Mouse (Mus musculus) CH12.LX (cell line): ENCODE results near the gene Gm4553. TPM values are rescaled to one million over a fixed set of nuclear protein-coding genes. Genes with fewer than 3 reads are reported as not detected.

ENCODE experiments used
- DNase-seq: peaks from one replicate; pipeline ENCODE4 v3.0.0-alpha.2; 2013; ENCODE audit errors: extremely low read depth
- H3K27ac ChIP-seq: 2 replicates; pipeline ENCODE4 v1.5.1; 2012; ENCODE audit warnings: low read depth, mild to moderate bottlenecking, control low read depth, moderate library complexity; ENCODE audit not compliant: insufficient read depth
- H3K27me3 ChIP-seq: replicated peaks from 2 replicates; pipeline ENCODE3; 2012; ENCODE audit warnings: inconsistent platforms
- H3K36me3 ChIP-seq, 2 experiments: replicated peaks in 1 of 2; 2 replicates each; pipeline versions ENCODE3 to v1.6.1; 2012; ENCODE audit warnings: inconsistent platforms in 1 of 2, low read length in 1 of 2, mild to moderate bottlenecking in 1 of 2, mixed read lengths in 1 of 2, moderate library complexity in 1 of 2; ENCODE audit not compliant: control insufficient read depth in 1 of 2, insufficient read depth in 1 of 2
- H3K4me1 ChIP-seq, 2 experiments: 2 replicates each; pipeline ENCODE4 v1.6.1; 2012; ENCODE audit warnings: inconsistent platforms in 1 of 2, moderate library complexity in 1 of 2; ENCODE audit not compliant: insufficient read depth in 2 of 2, control insufficient read depth in 1 of 2
- H3K4me2 ChIP-seq: 2 replicates; pipeline ENCODE4 v1.6.1; 2012; ENCODE audit warnings: low read depth, mild to moderate bottlenecking, control low read depth; ENCODE audit not compliant: poor library complexity, insufficient read depth, severe bottlenecking
- H3K4me3 ChIP-seq, 3 experiments: fragments of 150-350 bp in 1 of 3; sonication (generic) in 1 of 3; replicated peaks in 1 of 3; 2 replicates each; pipeline versions ENCODE3 to v1.5.1; 2011 to 2012; ENCODE audit warnings: low read depth in 2 of 3, low read length in 2 of 3, mild to moderate bottlenecking in 2 of 3, moderate library complexity in 2 of 3, control low read depth in 1 of 3, improper control_type of control experiment in 1 of 3, inconsistent platforms in 1 of 3, mixed read lengths in 1 of 3; ENCODE audit not compliant: poor library complexity in 1 of 3
- H3K79me2 ChIP-seq: replicated peaks from 2 replicates; pipeline ENCODE4 v1.6.1; 2012; ENCODE audit warnings: mild to moderate bottlenecking, moderate library complexity; ENCODE audit not compliant: control insufficient read depth, poor library complexity, insufficient read depth, severe bottlenecking; ENCODE audit errors: extremely low read depth
- H3K9ac ChIP-seq: 2 replicates; pipeline ENCODE4 v1.6.1; 2012; ENCODE audit warnings: low read depth, mild to moderate bottlenecking, control low read depth, moderate library complexity; ENCODE audit not compliant: insufficient read depth
- H3K9me3 ChIP-seq: replicated peaks from 2 replicates; pipeline ENCODE3; 2012; ENCODE audit warnings: low read length, inconsistent platforms, mixed read lengths
- CTCF ChIP-seq, 2 experiments: IDR thresholded peaks in 1 of 2; conservative IDR thresholded peaks in 1 of 2; 2 replicates each; pipeline ENCODE4 v1.5.1; 2011 to 2012; ENCODE audit warnings: low read depth in 2 of 2, low read length in 2 of 2, improper control_type of control experiment in 1 of 2, inconsistent platforms in 1 of 2, mild to moderate bottlenecking in 1 of 2, moderate library complexity in 1 of 2
- GABPA ChIP-seq: IDR thresholded peaks from 2 replicates; pipeline ENCODE4 v1.6.1; 2012; ENCODE audit warnings: low read depth, low read length, improper control_type of control experiment, inconsistent platforms; ENCODE audit not compliant: insufficient replicate concordance
- KAT2A ChIP-seq: IDR thresholded peaks from 2 replicates; pipeline ENCODE4 v1.6.1; 2012; ENCODE audit warnings: low read length, improper control_type of control experiment, inconsistent platforms; ENCODE audit not compliant: insufficient replicate concordance
- MAZ ChIP-seq: IDR thresholded peaks from 2 replicates; pipeline ENCODE4 v1.6.1; 2012; ENCODE audit warnings: low read depth, mild to moderate bottlenecking, inconsistent platforms, low read length, improper control_type of control experiment, moderate library complexity
- MEF2A ChIP-seq: IDR thresholded peaks from 2 replicates; pipeline ENCODE4 v1.6.1; 2014; ENCODE audit warnings: low read depth, mild to moderate bottlenecking, inconsistent platforms, low read length, improper control_type of control experiment, borderline replicate concordance
- RAD21 ChIP-seq: IDR thresholded peaks from 2 replicates; pipeline ENCODE4 v1.6.1; 2011; ENCODE audit warnings: low read depth, mild to moderate bottlenecking, low read length, improper control_type of control experiment, moderate library complexity
- SMC3 ChIP-seq: IDR thresholded peaks from 2 replicates; pipeline ENCODE4 v1.6.1; 2011; ENCODE audit warnings: low read depth, low read length, improper control_type of control experiment
- USF1 ChIP-seq: IDR thresholded peaks from 2 replicates; pipeline ENCODE4 v1.6.1; 2014; ENCODE audit warnings: low read depth, mild to moderate bottlenecking, inconsistent platforms, low read length, improper control_type of control experiment
- dilution Hi-C: fragments of 300-500 bp; cut with MboI; formaldehyde crosslinking; loops from 2 replicates; pipeline ENCODE4 v1.14.3; 2020; ENCODE audit warnings: low sequenced_read_pairs; ENCODE audit not compliant: extremely low pct_unique_long_range_greater_than_20kb, extremely low pct_ligation_motif_present
- in situ Hi-C: fragments of 300-500 bp; cut with MboI; formaldehyde crosslinking; loops from 3 replicates; pipeline ENCODE4 v1.14.3; 2019; ENCODE audit warnings: low sequenced_read_pairs, low pct_ligation_motif_present, low pct_unique_long_range_greater_than_20kb, mixed read lengths
- polyA plus RNA-seq: library from polyadenylated mRNA; unstranded; fragments of >175 nt; gene quantifications from 2 replicates; pipeline ENCODE4 v1.2.1, GENCODE M21; 2012; ENCODE audit warnings: low read depth; ENCODE audit not compliant: insufficient read length
- total RNA-seq, 2 experiments: library from RNA; depleted of rRNA; stranded (reverse); fragments of 300-350 nt in 1 of 2; fragments of >200 nt in 1 of 2; gene quantifications; 2 replicates each; pipeline ENCODE4 v1.2.3; 2012 to 2014

The Gm4553 gene
- total and polyA plus RNA-seq, 3 experiments, result not detected

GRCm38 (mm10) chr7:142119632-142120031, 45.9 kb downstream of the Gm4553 start:
- dilution Hi-C loops, result no loop called here
- Histone ChIP-seq H3K36me3 (no peaks in the 10 kb centered on the region), H3K9ac (no peak overlapping the region), H3K4me3 (no peak overlapping the region), H3K79me2 (no peaks in the 10 kb centered on the region), H3K9me3 (no peaks in the 10 kb centered on the region), H3K4me1 (no peaks in the 10 kb centered on the region), H3K27me3 (peaks cover 78% of the 10 kb centered on the region), H3K27ac (no peak overlapping the region), H3K4me2 (no peak overlapping the region)
- DNase-seq, result no peak
- in situ Hi-C loops, result no loop called here
- TF ChIP-seq MEF2A (no peak), SMC3 (peak; percentile 35), GABPA (no peak), USF1 (no peak), KAT2A (no peak), CTCF (conservative IDR thresholded peaks at IDR 0.05 in 1 of 2, IDR thresholded peaks at IDR 0.05 in 1 of 2; ENCODE audit: low read depth in 2 of 2, low read length in 2 of 2) (peak; percentile 14 to 64; a peak in 2 of 4 replicates), RAD21 (peak; percentile 44), MAZ (no peak)

Other genes with a start within 250 kb of the Gm4553 start
Only the 20 nearest of the 21 such genes appear.
- gene Brsk2, start 216.0 kb downstream of the Gm4553 start, total RNA-seq (2012; rRNA removed), result 10.7 and 10.9 TPM in 2 replicates
- gene Brsk2, start 216.0 kb downstream of the Gm4553 start, total RNA-seq (2014; rRNA removed), result 5.3 and 5.4 TPM in 2 replicates
- 8.8 and 11.0 TPM in 2 replicates for gene Brsk2, start 216.0 kb downstream of the Gm4553 start, polyA plus RNA-seq
- gene Mob2, start 104.7 kb downstream of the Gm4553 start, total RNA-seq (2012; rRNA removed), result 22.4 and 25.9 TPM in 2 replicates
- gene Mob2, start 104.7 kb downstream of the Gm4553 start, total RNA-seq (2014; rRNA removed), result 30.5 and 33.2 TPM in 2 replicates
- gene Mob2, start 104.7 kb downstream of the Gm4553 start, polyA plus RNA-seq, result 26.3 and 27.3 TPM in 2 replicates
- 1.2 and 1.5 TPM in 2 replicates for gene Dusp8, start 69.9 kb downstream of the Gm4553 start, total RNA-seq (2012; rRNA removed)
- gene Dusp8, start 69.9 kb downstream of the Gm4553 start, total RNA-seq (2014; rRNA removed), result 0.07 and 0.17 TPM in 2 replicates
- 0.11 and 0.14 TPM in 2 replicates for gene Dusp8, start 69.9 kb downstream of the Gm4553 start, polyA plus RNA-seq
- gene Gm45618, start 45.0 kb downstream of the Gm4553 start, total RNA-seq (2012; rRNA removed), result not detected in 2 replicates
- not detected in 2 replicates for gene Gm45618, start 45.0 kb downstream of the Gm4553 start, total RNA-seq (2014; rRNA removed)
- gene Gm45618, start 45.0 kb downstream of the Gm4553 start, polyA plus RNA-seq, result not detected in 2 replicates
- gene Gm39115, start 29.7 kb downstream of the Gm4553 start, total RNA-seq (2012; rRNA removed), result not detected in 2 replicates
- gene Gm39115, start 29.7 kb downstream of the Gm4553 start, total RNA-seq (2014; rRNA removed), result not detected in 2 replicates
- gene Gm39115, start 29.7 kb downstream of the Gm4553 start, polyA plus RNA-seq, result not detected in 2 replicates
- gene Gm45337, start 21.1 kb downstream of the Gm4553 start, total RNA-seq (2012; rRNA removed), result not detected in 2 replicates
- gene Gm45337, start 21.1 kb downstream of the Gm4553 start, total RNA-seq (2014; rRNA removed), result not detected in 2 replicates
- gene Gm45337, start 21.1 kb downstream of the Gm4553 start, polyA plus RNA-seq, result not detected in 2 replicates
- gene Gm29735, start 8.6 kb downstream of the Gm4553 start, total RNA-seq (2012; rRNA removed), result not detected in 2 replicates
- not detected in 2 replicates for gene Gm29735, start 8.6 kb downstream of the Gm4553 start, total RNA-seq (2014; rRNA removed)
- gene Gm29735, start 8.6 kb downstream of the Gm4553 start, polyA plus RNA-seq, result not detected in 2 replicates
- gene Krtap5-2, start 10.3 kb upstream of the Gm4553 start, total RNA-seq (2012; rRNA removed), result not detected in 2 replicates
- gene Krtap5-2, start 10.3 kb upstream of the Gm4553 start, total RNA-seq (2014; rRNA removed), result not detected in 2 replicates
- gene Krtap5-2, start 10.3 kb upstream of the Gm4553 start, polyA plus RNA-seq, result not detected in 2 replicates
- not detected in 2 replicates for gene Gm10153, start 24.6 kb upstream of the Gm4553 start, total RNA-seq (2012; rRNA removed)
- gene Gm10153, start 24.6 kb upstream of the Gm4553 start, total RNA-seq (2014; rRNA removed), result not detected in 2 replicates
- not detected in 2 replicates for gene Gm10153, start 24.6 kb upstream of the Gm4553 start, polyA plus RNA-seq
- gene Krtap5-3, start 35.6 kb upstream of the Gm4553 start, total RNA-seq (2012; rRNA removed), result not detected in 2 replicates
- gene Krtap5-3, start 35.6 kb upstream of the Gm4553 start, total RNA-seq (2014; rRNA removed), result not detected in 2 replicates
- not detected in 2 replicates for gene Krtap5-3, start 35.6 kb upstream of the Gm4553 start, polyA plus RNA-seq
- gene Gm7579, start 46.1 kb upstream of the Gm4553 start, total RNA-seq (2012; rRNA removed), result not detected in 2 replicates
- not detected in 2 replicates for gene Gm7579, start 46.1 kb upstream of the Gm4553 start, total RNA-seq (2014; rRNA removed)
- gene Gm7579, start 46.1 kb upstream of the Gm4553 start, polyA plus RNA-seq, result not detected in 2 replicates
- not detected in 2 replicates for gene Krtap5-5, start 64.2 kb upstream of the Gm4553 start, total RNA-seq (2012; rRNA removed)
- gene Krtap5-5, start 64.2 kb upstream of the Gm4553 start, total RNA-seq (2014; rRNA removed), result not detected in 2 replicates
- not detected in 2 replicates for gene Krtap5-5, start 64.2 kb upstream of the Gm4553 start, polyA plus RNA-seq
- gene Gm40460, start 75.3 kb upstream of the Gm4553 start, total RNA-seq (2012; rRNA removed), result not detected in 2 replicates
- not detected in 2 replicates for gene Gm40460, start 75.3 kb upstream of the Gm4553 start, total RNA-seq (2014; rRNA removed)
- gene Gm40460, start 75.3 kb upstream of the Gm4553 start, polyA plus RNA-seq, result not detected in 2 replicates
- gene Gm2431, start 92.6 kb upstream of the Gm4553 start, total RNA-seq (2012; rRNA removed), result not detected in 2 replicates
- not detected in 2 replicates for gene Gm2431, start 92.6 kb upstream of the Gm4553 start, total RNA-seq (2014; rRNA removed)
- gene Gm2431, start 92.6 kb upstream of the Gm4553 start, polyA plus RNA-seq, result not detected in 2 replicates
- not detected in 2 replicates for gene Gm4559, start 108.6 kb upstream of the Gm4553 start, total RNA-seq (2012; rRNA removed)
- not detected in 2 replicates for gene Gm4559, start 108.6 kb upstream of the Gm4553 start, total RNA-seq (2014; rRNA removed)
- not detected in 2 replicates for gene Gm4559, start 108.6 kb upstream of the Gm4553 start, polyA plus RNA-seq
- gene Krtap5-1, start 131.4 kb upstream of the Gm4553 start, total RNA-seq (2012; rRNA removed), result not detected in 2 replicates
- not detected in 2 replicates for gene Krtap5-1, start 131.4 kb upstream of the Gm4553 start, total RNA-seq (2014; rRNA removed)
- not detected in 2 replicates for gene Krtap5-1, start 131.4 kb upstream of the Gm4553 start, polyA plus RNA-seq
- not detected in 2 replicates for gene Krtap5-4, start 137.8 kb upstream of the Gm4553 start, total RNA-seq (2012; rRNA removed)
- not detected in 2 replicates for gene Krtap5-4, start 137.8 kb upstream of the Gm4553 start, total RNA-seq (2014; rRNA removed)
- gene Krtap5-4, start 137.8 kb upstream of the Gm4553 start, polyA plus RNA-seq, result not detected in 2 replicates
- not detected in 2 replicates for gene Ifitm10, start 208.0 kb upstream of the Gm4553 start, total RNA-seq (2012; rRNA removed)
- gene Ifitm10, start 208.0 kb upstream of the Gm4553 start, total RNA-seq (2014; rRNA removed), result not detected in 2 replicates
- not detected in 2 replicates for gene Ifitm10, start 208.0 kb upstream of the Gm4553 start, polyA plus RNA-seq
- 8.4 TPM in 1 of 2 replicates, not detected in the other for gene Gm49369, start 216.9 kb upstream of the Gm4553 start, total RNA-seq (2012; rRNA removed)
- not detected in 2 replicates for gene Gm49369, start 216.9 kb upstream of the Gm4553 start, total RNA-seq (2014; rRNA removed)
- 5.2 and 38.7 TPM in 2 replicates for gene Gm49369, start 216.9 kb upstream of the Gm4553 start, polyA plus RNA-seq
- gene Ctsd, start 222.3 kb upstream of the Gm4553 start, total RNA-seq (2012; rRNA removed), result 100 and 107 TPM in 2 replicates
- 54.2 and 61.2 TPM in 2 replicates for gene Ctsd, start 222.3 kb upstream of the Gm4553 start, total RNA-seq (2014; rRNA removed)
- gene Ctsd, start 222.3 kb upstream of the Gm4553 start, polyA plus RNA-seq, result 97.6 and 104 TPM in 2 replicates